Mouse (Mus musculus) stomach, embryonic 14.5 days (tissue): ENCODE results near the gene Gpr34. TPM values are rescaled to one million over a fixed set of nuclear protein-coding genes. Genes with fewer than 3 reads are reported as not detected.

ENCODE experiments used
- ATAC-seq: fragments of 200-750 bp; cut with Nextera tagmentation; 2 replicates; pipeline ENCODE4 v1.8.0; 2017; ENCODE audit warnings: low read depth, moderate TSS enrichment; ENCODE audit not compliant: insufficient number of reproducible peaks, insufficient read depth, low FRiP score
- H3K27ac ChIP-seq: fragments of 300-500 bp; sonication (generic); 2 replicates; pipeline ENCODE4 v1.5.1; 2014; ENCODE audit warnings: mild to moderate bottlenecking, low read length, moderate library complexity, mixed read lengths
- H3K27me3 ChIP-seq: fragments of 300-500 bp; sonication (generic); 2 replicates; pipeline ENCODE4 v1.6.1; 2014; ENCODE audit warnings: low read length, control low read depth, mixed read lengths; ENCODE audit not compliant: control insufficient read depth, insufficient read depth
- H3K36me3 ChIP-seq: fragments of 300-500 bp; sonication (generic); 2 replicates; pipeline ENCODE4 v1.6.1; 2014; ENCODE audit warnings: mild to moderate bottlenecking, control low read depth, low read length, moderate library complexity, mixed read lengths; ENCODE audit not compliant: control insufficient read depth, insufficient read depth
- H3K4me1 ChIP-seq: fragments of 300-500 bp; sonication (generic); 2 replicates; pipeline ENCODE4 v1.6.1; 2014; ENCODE audit warnings: low read length, control low read depth, mixed read lengths; ENCODE audit not compliant: control insufficient read depth, insufficient read depth
- H3K4me2 ChIP-seq: fragments of 300-500 bp; sonication (generic); replicated peaks from 2 replicates; pipeline ENCODE4 v1.6.1; 2014; ENCODE audit warnings: low read depth, low read length, control low read depth
- H3K4me3 ChIP-seq: fragments of 300-500 bp; sonication (generic); 2 replicates; pipeline ENCODE4 v1.5.1; 2014; ENCODE audit warnings: low read depth, low read length, control low read depth
- H3K9ac ChIP-seq: fragments of 300-500 bp; sonication (generic); replicated peaks from 2 replicates; pipeline ENCODE4 v1.6.1; 2014; ENCODE audit warnings: low read depth, mild to moderate bottlenecking, control low read depth, low read length, moderate library complexity, mixed read lengths
- H3K9me3 ChIP-seq: fragments of 300-500 bp; sonication (generic); 2 replicates; pipeline ENCODE4 v1.6.1; 2016; ENCODE audit warnings: low read depth, low read length, control low read depth; ENCODE audit not compliant: control insufficient read depth
- WGBS: fragments of 180-500 bp; shearing (Covaris S2); extraction: QIAGEN DNeasy Blood & Tissue Kit; methylation state at CpG from one replicate; pipeline ENCODE4 v1.1.7; 2014; 5-methylcytosine and 5-hydroxymethylcytosine counted together
- polyA plus RNA-seq: library from polyadenylated mRNA; unstranded; fragments of >200 nt; fragmentation: Nextera tagmentation; extraction: Ambion mirVana; gene quantifications from 2 replicates; pipeline ENCODE4 v1.2.1, GENCODE M21; 2014

Gene Gpr34
- polyA plus RNA-seq, 1 experiment from 2014 or later, result 3.6 TPM

DNA sequence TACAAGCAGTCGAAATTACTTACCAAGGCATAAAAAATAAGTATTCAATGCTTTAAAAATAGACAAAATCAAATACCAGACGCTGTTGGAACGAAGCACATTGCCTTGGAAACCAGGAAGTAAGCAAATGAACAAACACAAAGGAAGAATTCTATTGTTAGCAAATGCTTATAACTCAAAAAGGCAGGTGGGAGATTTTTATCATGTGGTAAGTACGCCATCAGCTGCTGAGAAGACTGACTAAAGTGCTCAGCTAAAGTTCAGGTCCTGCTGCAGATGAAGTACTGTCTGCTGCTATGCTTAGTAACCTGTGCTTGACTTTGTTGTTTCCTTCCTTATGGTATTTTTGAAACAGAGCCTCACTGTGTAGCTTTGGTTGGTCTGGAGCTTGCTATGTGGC lies 13.4 kb upstream of the Gpr34 start:
- H3K27me3 ChIP-seq, result no peaks in the 10 kb centered on the region
- no peak for ATAC-seq
- H3K4me2 ChIP-seq, result no peak overlapping the region
- peaks cover 1% of the 10 kb centered on the region; the same call in 1 of the 2 replicates for H3K36me3 ChIP-seq
- no peaks in the 10 kb centered on the region for H3K9me3 ChIP-seq
- no peak overlapping the region for H3K9ac ChIP-seq
- no peak overlapping the region for H3K4me3 ChIP-seq
- 70% methylated on average over 4 of the region's 4 CpGs for WGBS
- H3K4me1 ChIP-seq, result no peaks in the 10 kb centered on the region
- no peak overlapping the region for H3K27ac ChIP-seq

DNA sequence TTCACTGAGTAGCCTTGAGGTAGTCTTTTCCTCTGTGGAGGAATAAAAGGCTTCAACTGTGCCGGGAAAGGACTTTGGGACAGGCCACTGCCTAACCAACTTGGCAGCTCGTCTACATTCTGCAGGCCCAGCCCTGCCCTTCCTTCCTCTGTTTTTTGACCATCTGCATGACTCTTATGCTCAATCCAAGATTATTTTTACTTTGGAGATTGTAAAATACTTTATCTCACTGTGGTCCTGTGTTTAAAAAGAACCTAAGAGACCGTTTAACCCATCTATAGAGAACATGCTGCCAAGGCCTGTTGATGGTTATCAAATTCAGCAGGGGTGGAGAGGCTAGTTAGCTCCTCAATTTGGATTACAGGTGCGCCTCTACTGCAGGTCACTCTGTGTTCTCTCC lies 10.4 kb upstream of the Gpr34 start:
- Histone ChIP-seq H3K36me3 (no peaks in the 10 kb centered on the region), H3K9me3 (no peaks in the 10 kb centered on the region), H3K27ac (no peak overlapping the region), H3K4me1 (no peaks in the 10 kb centered on the region), H3K4me3 (no peak overlapping the region), H3K9ac (no peak overlapping the region), H3K27me3 (no peaks in the 10 kb centered on the region), H3K4me2 (no peak overlapping the region)
- no peak for ATAC-seq
- 80% methylated on average over 4 of the region's 4 CpGs for WGBS

DNA sequence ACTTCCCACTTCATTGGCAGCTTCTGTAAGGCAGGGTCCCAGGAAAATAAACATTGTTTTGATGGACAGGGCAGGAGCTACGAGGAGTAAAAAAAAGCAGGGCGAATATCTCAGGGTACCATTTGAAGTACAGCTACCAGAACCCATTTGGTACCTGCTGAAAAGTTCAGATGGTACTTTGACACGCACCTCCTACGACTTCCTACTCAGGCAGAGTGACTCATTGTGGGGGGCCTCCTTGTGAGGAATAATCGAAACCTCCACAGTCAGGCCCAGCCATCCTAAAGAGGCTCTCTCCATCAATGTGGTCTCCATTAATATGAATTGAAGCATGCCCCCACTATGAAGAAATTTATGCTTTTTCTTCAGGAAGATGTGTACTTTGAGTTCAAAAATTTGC lies 9.2 kb upstream of the Gpr34 start:
- H3K9me3 ChIP-seq, result no peaks in the 10 kb centered on the region
- no peak overlapping the region for H3K9ac ChIP-seq
- ATAC-seq, result no peak
- 74% methylated on average over 5 of the region's 5 CpGs for WGBS
- H3K4me3 ChIP-seq, result no peak overlapping the region
- H3K4me2 ChIP-seq, result no peak overlapping the region
- no peaks in the 10 kb centered on the region for H3K27me3 ChIP-seq
- no peak overlapping the region for H3K27ac ChIP-seq
- H3K4me1 ChIP-seq, result no peaks in the 10 kb centered on the region
- H3K36me3 ChIP-seq, result no peaks in the 10 kb centered on the region

DNA sequence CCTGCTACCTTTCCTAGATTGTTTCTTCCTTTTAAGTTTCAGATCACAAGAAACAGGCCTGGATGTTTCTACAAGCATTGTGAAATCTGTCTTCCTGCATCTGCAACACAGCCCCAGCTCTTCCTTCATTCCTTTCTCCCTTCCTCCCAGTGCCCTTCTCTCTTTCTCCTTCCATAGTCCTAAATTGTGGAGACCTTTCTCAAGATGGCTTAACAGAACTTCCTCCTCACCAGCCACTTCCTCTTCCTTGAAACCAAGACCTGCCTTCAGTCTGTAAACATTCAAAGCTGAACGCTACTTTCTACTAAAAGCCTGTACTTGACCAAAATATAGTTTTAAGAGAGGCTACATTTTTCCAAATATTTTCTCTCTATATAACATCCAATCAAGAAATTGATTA lies 4.5 kb downstream of the Gpr34 start:
- Histone ChIP-seq H3K27me3 (no peaks in the 10 kb centered on the region), H3K4me1 (no peaks in the 10 kb centered on the region), H3K36me3 (no peaks in the 10 kb centered on the region), H3K9me3 (no peaks in the 10 kb centered on the region), H3K4me2 (no peak overlapping the region), H3K27ac (no peak overlapping the region), H3K4me3 (no peak overlapping the region), H3K9ac (no peak overlapping the region)
- 74% methylated on average over 1 of the region's 1 CpGs for WGBS
- ATAC-seq, result no peak

DNA sequence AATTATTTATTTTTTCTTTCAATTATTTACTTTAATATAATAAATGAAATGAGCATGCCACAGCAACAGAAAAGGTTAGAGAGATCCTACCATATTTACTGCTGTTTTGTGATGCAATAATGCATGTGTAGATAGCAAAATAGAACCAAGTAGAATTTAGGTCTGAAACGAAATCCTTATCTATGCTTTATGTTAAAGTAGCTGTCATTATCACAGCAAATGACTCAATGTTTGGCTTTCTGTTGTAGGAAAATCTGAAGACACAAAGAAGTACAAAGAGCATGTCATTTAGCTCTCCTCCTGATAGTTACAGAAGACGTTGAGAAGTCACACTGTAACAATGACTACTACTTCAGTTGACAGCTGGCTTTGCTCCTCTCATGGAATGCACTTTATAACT lies 7.0 kb downstream of the Gpr34 start:
- H3K4me3 ChIP-seq, result no peak overlapping the region
- 46% methylated on average over 2 of the region's 2 CpGs for WGBS
- H3K4me1 ChIP-seq, result no peaks in the 10 kb centered on the region
- H3K9me3 ChIP-seq, result no peaks in the 10 kb centered on the region
- no peak overlapping the region for H3K4me2 ChIP-seq
- ATAC-seq, result no peak
- H3K27ac ChIP-seq, result no peak overlapping the region
- H3K27me3 ChIP-seq, result no peaks in the 10 kb centered on the region
- H3K36me3 ChIP-seq, result no peaks in the 10 kb centered on the region
- no peak overlapping the region for H3K9ac ChIP-seq

DNA sequence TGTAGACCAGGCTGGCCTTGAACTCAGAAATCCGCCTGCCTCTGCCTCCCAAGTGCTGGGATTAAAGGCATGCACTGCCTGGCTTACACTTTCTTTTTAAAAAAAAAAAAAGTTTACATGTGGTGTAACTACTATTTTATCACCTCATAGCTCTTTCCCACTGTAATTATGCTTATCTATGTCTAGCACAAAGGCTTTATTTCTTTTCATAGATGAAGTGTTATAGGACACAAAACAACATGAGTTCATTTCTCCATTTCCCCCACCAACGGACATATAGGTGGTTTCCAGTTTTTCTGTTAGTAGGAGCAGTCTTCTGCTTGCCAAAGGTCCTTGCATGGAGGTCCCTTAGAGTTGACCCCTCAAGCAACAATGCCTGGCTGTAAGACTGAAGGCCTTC lies 20.0 kb downstream of the Gpr34 start:
- Histone ChIP-seq H3K9ac (no peak overlapping the region), H3K27ac (no peak overlapping the region), H3K4me1 (no peaks in the 10 kb centered on the region), H3K4me2 (no peak overlapping the region), H3K27me3 (no peaks in the 10 kb centered on the region), H3K36me3 (no peaks in the 10 kb centered on the region), H3K9me3 (no peaks in the 10 kb centered on the region), H3K4me3 (no peak overlapping the region)
- ATAC-seq, result no peak
- WGBS, result 95% methylated on average over 2 of the region's 2 CpGs

DNA sequence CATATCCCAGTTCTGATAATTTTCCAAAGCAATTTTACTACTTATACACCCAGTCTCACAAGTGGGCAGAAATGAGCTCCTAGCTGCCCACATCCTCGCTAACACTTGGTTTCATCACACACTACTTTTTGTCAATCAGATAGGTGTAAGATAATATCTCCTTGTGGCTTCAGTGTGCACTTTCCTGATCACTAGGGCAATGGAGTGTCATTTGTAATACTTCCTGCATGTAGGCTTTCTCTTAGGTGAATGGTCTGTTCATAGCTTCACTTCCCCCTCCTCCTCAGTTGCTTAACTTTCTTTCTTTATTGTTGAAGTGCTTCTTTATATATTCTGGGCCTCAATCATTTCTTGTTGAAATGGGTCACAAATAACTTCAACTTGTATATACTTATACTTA lies 20.4 kb downstream of the Gpr34 start:
- no peak for ATAC-seq
- 88% methylated on average over 1 of the region's 1 CpGs for WGBS
- Histone ChIP-seq H3K9ac (no peak overlapping the region), H3K4me3 (no peak overlapping the region), H3K27me3 (no peaks in the 10 kb centered on the region), H3K4me1 (no peaks in the 10 kb centered on the region), H3K4me2 (no peak overlapping the region), H3K9me3 (no peaks in the 10 kb centered on the region), H3K36me3 (no peaks in the 10 kb centered on the region), H3K27ac (no peak overlapping the region)

DNA sequence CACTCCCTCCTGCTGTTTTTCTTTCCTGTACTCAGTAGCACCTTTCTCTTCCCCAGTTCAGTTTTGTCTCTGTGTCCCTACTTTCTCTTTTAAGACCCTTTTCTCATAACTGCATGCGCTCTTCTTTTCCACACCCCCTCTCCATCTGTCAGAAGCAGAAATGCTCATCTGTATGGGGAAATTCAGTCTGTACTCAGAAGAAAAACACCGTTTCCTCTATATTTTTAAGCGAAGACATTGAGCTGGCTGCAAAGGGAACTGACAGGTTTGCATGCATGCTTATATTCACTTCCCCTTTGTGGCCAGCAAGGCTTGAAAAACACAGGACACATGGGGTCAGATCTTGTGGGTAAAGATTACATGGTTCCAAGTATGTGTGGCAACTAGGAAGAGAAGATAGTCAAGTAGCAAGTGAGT lies 23.1 kb downstream of the Gpr34 start:
- H3K9me3 ChIP-seq, result no peaks in the 10 kb centered on the region
- no peaks in the 10 kb centered on the region for H3K27me3 ChIP-seq
- H3K9ac ChIP-seq, result no peak overlapping the region
- H3K27ac ChIP-seq, result no peak overlapping the region
- H3K4me1 ChIP-seq, result no peaks in the 10 kb centered on the region
- H3K36me3 ChIP-seq, result no peaks in the 10 kb centered on the region
- ATAC-seq, result no peak
- no peak overlapping the region for H3K4me3 ChIP-seq
- no peak overlapping the region for H3K4me2 ChIP-seq
- whole genome bisulfite sequencing, result 82% methylated on average over 3 of the region's 3 CpGs

DNA sequence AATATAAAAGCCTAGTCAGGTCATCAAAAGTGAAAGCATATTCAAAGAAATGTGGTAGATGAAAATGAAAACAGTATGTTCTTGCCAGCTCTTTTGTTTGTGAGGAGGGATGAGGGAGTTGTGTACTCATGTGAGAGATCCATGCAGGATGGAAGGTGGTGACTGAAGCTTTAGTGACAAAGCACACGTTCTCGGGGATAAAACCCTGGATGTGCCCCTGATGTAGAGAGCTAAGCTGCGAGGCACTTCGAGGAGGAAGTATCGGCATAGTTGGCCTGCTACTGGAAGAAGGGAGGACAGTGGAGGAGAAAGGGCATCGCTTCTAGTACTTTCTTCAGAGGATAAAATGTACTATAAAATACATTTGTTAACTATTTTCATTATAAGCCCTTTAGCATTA lies 24.0 kb downstream of the Gpr34 start:
- ATAC-seq, result no peak
- 76% methylated on average over 6 of the region's 6 CpGs for WGBS
- Histone ChIP-seq H3K4me1 (no peaks in the 10 kb centered on the region), H3K27ac (no peak overlapping the region), H3K4me3 (no peak overlapping the region), H3K36me3 (no peaks in the 10 kb centered on the region), H3K9ac (no peak overlapping the region), H3K27me3 (no peaks in the 10 kb centered on the region), H3K9me3 (no peaks in the 10 kb centered on the region), H3K4me2 (no peak overlapping the region)
